Mouse (Mus musculus) stomach, postnatal 0 days (tissue): ENCODE results near the gene Zfp91.

ENCODE experiments used
- CTCF ChIP-seq: IDR thresholded peaks from 2 replicates; pipeline ENCODE4 v1.5.1; 2016; ENCODE audit warnings: antibody characterized with exemption, low read depth, mild to moderate bottlenecking, moderate library complexity
- EP300 ChIP-seq: optimal IDR thresholded peaks from 2 replicates; pipeline ENCODE3; 2016; ENCODE audit warnings: antibody characterized with exemption

GRCm38 (mm10) chr19:12758936-12759478 lies 36.9 kb downstream of the Zfp91 start:
- TF ChIP-seq CTCF (no peak), EP300 (no peak)
